Mouse (Mus musculus) megakaryocyte, embryonic 14.5 days (primary cell): ENCODE measurements at regions not wholly inside any gene's neighbourhood (a gene's known extent, or its start where the extent isn't known, plus 50 kb on each side); places are given as distances from the start of the nearest gene placed in this dataset.

Experiments
- FLI1 ChIP-seq: IDR thresholded peaks from 2 replicates; pipeline ENCODE4 v1.6.1; 2012; ENCODE audit warnings: low read length, inconsistent platforms, mixed read lengths
- GATA1 ChIP-seq: IDR thresholded peaks from 3 replicates; pipeline ENCODE4 v1.6.1; 2012; ENCODE audit warnings: mixed read lengths, low read length, inconsistent platforms, borderline replicate concordance

DNA sequence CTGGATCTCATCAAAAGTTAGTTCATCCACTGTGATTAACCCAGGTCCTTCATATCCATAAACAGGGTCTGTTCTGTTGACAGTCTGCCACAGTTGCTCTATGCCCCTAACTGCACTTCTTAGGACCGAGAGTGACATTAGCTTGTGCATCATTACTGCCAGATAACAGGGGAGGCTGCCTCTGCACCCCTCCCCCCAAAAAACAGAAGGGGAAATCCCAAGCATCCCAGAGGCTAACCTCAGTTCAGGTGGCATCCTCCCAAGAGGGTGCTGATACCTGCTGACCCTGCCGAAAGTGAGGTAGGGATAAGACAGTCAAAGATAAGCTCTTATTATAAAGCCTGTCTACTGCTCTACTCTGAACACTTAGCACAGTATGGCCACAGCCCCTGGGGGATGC is 87.3 kb downstream of the Rplp1 start:
- TF ChIP-seq GATA1 = no peak
- no peak for TF ChIP-seq FLI1
